Mouse (Mus musculus): ENCODE measurements around the gene Arhgap32.
"Not testable (repeated sequence)": the region's sequence is repeated elsewhere in the genome, so short reads cannot be mapped to it uniquely, and the experiment has no call there.

The Arhgap32 gene

GRCm38 (mm10) chr9:32115786-32116185 is at the start of gene Arhgap32:
Gene Arhgap32 (plus strand): TSS chr9:32116136.
- no peak for DNase-seq (ENCODE audit: low spot score in 2 of 2)

GRCm38 (mm10) chr9:32072778-32073177 is 43.2 kb upstream of the Arhgap32 start:
- DNase-seq (ENCODE audit: low spot score in 2 of 2): no peak

- no peak for DNase-seq (ENCODE audit: low spot score in 2 of 2)
These were observed 27.7 kb upstream of the Arhgap32 start for GRCm38 (mm10) chr9:32088106-32088776.

DNA sequence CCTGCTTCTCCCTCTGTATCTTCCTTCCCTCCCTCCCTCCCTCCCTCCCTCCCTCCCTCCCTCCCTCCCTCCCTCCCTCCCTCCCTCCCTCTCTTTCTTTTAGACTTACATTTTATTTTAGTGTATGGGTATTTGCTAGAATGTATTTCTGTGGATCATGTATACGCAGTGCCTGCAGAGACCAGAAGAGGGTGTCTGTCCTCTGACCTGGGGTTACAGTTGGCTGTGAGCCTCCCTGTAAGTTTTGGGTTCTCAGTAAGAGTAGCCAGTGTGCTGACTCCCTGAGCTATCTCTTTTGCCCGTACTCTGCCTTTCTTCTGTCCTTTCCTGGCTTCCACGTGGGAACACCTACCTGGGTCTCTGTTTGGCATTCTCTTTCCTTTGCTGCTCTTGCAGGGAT is 27.1 kb upstream of the Arhgap32 start:
- no peak for DNase-seq (ENCODE audit: low spot score in 2 of 2)

DNA sequence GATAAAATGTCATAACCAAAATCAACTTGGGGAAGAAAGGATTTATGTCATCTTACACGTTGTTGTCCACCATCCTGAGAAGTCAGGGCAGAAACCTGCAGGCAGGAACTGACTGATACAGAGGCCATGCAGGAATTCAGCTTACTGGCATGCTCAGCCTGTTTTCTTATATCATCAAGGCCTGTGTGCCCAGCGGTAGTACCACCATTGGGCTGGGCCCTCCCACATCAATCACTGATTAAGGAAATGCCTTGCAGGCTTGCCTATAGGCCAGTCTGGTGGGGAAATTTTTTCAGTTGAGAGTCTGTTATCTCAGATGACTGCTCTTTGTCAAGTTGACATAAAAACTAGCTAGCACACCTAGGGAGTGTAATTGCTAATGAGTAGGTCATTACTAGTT is 22.5 kb upstream of the Arhgap32 start:
- DNase-seq (ENCODE audit: low spot score in 2 of 2): no peak

GRCm38 (mm10) chr9:32094351-32095120 is 21.4 kb upstream of the Arhgap32 start:
- no peak for DNase-seq (ENCODE audit: low spot score in 2 of 2)

DNA sequence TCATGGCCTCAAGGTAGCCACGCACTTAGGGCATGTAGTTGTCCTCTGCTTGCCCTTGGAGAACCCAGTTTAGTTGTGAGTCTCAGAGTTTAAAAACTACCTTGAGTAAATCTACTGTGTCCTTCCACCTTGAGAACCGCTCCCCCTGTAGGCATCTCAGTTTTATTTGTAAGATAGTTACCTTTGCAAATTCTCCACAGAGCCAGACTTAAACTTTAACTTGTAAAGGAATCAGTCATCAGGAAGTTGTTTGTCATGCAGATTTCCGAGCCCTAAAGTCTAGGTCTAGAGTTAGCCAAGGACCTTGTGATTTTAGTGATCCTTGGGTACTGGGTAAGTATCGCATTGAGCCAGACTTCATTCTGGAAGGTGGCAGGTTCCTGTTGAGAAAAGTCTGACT is 20.4 kb upstream of the Arhgap32 start:
- no peak for DNase-seq (ENCODE audit: low spot score in 2 of 2)

DNA sequence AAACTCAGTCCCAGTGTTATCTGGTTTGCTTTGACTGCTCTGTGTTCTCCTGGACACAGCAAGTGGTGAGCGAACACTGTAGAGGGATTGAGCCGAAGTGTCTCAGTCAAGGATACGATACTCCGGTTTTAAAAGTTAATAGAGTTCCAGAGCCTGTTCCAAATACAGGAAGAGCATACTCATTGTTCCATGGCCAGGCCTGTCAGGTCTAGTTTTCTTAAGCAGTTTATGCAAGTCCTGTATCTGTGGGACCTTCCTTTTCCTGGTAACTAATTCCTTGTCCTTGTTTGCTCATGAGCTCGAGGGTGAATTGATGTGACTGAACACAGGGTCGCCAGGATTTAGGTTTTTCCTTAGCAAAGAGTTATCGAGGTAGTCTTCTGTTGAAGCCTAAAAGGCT is 19.4 kb upstream of the Arhgap32 start:
- no peak for DNase-seq (ENCODE audit: low spot score in 2 of 2)

DNA sequence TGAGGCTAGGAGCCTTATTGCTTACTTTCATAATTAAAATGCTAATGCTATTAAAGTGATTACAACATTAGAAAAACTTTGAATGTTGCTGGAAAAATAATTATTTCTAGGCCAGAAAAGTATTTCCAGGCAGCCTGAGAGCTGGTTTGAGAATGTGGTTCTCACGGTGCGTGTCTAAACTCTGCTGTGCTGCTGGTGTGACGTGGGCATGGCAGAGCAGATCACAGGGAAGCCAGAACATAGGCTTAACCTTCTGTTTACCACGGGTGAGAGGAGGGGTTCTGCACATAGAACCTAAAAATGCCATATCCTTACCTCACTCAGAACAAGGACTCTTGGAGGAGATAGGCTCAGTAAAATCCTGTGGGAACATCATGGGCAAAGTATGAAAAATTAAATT is 18.8 kb upstream of the Arhgap32 start:
- no peak for DNase-seq (ENCODE audit: low spot score in 2 of 2)

- no peak for DNase-seq (ENCODE audit: low spot score in 2 of 2)
These were observed 17.3 kb upstream of the Arhgap32 start for GRCm38 (mm10) chr9:32098425-32099155.

DNA sequence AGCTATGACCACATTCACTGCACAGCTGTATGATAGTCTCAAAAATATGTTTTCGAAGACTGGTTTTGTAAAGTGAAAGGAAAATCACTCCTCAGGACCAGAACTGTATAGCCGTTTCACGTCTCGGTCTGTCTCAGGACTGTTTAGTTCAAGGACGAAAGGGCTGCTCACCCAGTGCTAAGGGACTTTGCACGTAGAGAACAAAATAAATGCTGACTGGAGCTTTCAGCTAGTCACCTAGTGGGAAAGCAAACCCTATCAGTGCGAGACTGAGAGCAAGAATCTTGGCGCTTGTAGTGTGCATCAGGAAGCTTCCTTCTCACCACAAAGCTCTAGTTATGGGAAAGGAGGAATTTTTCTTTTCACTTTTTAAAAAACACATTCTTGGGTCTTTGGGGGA is 15.4 kb upstream of the Arhgap32 start:
- DNase-seq (ENCODE audit: low spot score in 2 of 2): no peak

DNA sequence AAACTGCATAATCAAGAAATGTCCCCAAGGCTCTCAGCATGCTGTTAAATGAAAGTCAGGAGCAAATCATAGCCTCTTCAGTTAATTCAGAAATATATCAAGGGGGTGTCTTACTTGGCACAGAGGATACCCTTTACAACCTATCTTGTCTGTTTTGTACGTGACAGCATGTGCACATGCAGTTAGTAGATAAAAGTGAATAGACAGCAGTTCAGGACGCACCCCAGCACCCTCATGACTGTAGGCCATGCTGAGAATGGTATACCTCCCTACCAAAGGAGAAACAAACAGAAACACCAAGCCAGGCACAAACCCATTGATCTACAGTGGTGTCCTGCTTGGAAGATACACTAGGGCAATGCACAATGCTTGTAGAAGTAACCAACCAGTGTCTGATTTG is 14.4 kb upstream of the Arhgap32 start:
- DNase-seq (ENCODE audit: low spot score in 2 of 2): no peak

GRCm38 (mm10) chr9:32104670-32105069 is 11.3 kb upstream of the Arhgap32 start:
- no peak for DNase-seq (ENCODE audit: low spot score in 2 of 2)

- DNase-seq (ENCODE audit: low spot score in 2 of 2): no peak
These were observed 5.6 kb upstream of the Arhgap32 start for GRCm38 (mm10) chr9:32110376-32110775.

DNA sequence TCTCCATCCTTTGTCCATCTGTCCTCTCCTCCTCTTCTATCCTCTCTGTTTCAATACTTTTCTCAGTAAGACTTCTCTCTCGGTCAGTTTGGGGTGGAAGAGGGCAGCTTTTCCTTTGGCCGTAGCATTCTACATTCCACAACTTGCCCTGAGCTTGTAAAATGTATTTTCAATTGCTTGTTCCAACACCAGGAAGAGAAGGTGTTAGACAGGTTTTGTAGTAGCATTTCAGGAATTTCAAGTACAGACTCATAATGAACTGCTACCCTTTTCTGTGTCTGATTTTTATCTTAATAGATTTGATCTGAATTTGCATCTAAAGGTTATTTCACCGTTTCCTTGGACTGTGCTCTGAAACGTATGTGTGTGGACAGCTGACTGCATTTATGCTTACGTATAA is 336 bp downstream of the Arhgap32 start:
- DNase-seq (ENCODE audit: low spot score in 2 of 2): no peak

DNA sequence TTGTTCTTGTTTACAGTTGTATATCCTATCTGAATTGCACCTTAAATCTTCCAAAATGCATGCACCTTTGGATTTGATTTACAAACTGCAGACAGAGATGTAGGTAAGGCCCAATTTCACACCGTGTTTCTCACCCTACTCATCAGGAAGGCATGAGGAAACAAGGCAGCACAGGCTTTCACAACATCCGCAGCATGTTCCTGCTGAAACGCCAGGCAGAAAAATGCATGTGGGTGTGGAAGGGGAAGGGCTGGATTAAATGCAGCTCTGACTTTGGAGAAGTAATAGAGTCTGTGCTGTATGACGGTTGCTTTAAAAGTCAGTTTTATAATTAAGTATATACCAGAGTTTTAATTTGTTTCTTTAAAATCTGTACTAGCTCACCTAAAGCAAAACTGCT is 1.9 kb downstream of the Arhgap32 start:
- peak; percentile 47 to 54 for DNase-seq (ENCODE audit: low spot score in 2 of 2)

GRCm38 (mm10) chr9:32118433-32118832 is 2.5 kb downstream of the Arhgap32 start:
- DNase-seq (ENCODE audit: low spot score in 2 of 2): no peak

DNA sequence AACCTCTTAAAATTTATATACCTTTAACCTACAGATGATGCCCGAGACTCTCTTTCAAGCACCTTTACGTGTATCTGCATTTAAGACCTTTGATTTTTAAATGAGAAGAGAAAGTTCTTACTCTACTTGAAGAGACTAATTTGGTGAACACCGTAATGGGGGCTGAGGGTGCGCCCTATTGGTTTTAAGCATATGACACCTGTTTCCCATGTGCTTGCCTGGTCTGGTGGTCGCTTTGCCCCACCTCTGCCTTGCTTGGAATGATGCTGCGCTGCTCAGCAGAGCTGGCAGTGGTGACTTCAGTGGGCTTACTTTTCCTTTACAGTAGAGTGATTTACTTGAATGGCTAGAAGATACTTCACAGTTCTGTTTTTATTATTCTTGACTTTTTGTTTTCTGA is 3.6 kb downstream of the Arhgap32 start:
- DNase-seq (ENCODE audit: low spot score in 2 of 2): no peak

GRCm38 (mm10) chr9:32120162-32120561 is 4.2 kb downstream of the Arhgap32 start:
- no peak for DNase-seq (ENCODE audit: low spot score in 2 of 2)

DNA sequence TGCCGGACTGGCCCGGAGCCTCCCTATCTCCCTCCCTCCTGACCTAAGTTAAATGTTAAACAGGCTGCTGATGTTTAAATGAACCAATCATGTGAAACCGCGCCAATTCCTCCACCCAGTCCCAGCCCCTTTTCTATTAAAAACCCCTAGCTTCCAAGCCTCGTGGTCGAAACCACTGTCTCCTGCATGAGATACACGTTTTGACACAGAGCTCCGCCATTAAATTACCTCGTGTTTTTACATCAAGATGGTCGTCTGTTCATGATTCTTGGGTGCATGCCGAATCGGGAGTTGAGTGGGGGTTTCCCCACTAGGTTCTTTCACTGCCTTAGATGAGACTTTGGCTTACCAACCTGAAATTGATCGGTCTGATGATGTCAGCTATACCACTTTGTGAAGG is 5.3 kb downstream of the Arhgap32 start:
- DNase-seq (ENCODE audit: low spot score in 2 of 2): not testable (repeated sequence)

DNA sequence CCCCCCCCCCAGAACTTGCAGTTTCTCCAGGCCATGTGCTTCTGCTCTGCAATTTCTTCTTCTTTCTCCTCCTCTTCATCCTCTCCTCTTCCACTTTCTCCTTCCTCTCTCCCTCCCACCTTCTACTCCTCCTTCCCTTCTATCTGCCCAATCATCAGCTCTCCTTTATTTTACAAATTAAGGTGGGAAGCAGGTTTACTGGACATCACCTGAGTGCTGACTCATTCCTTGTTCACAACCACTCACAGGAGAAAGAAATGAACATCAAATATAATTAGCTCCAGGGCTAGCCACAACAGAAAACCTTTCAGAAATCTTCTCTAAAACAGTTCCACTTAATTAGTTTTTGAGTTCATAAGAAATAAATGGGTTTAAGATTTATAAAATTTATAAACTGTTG is 20.3 kb downstream of the Arhgap32 start:
- DNase-seq (ENCODE audit: low spot score in 2 of 2): no peak

DNA sequence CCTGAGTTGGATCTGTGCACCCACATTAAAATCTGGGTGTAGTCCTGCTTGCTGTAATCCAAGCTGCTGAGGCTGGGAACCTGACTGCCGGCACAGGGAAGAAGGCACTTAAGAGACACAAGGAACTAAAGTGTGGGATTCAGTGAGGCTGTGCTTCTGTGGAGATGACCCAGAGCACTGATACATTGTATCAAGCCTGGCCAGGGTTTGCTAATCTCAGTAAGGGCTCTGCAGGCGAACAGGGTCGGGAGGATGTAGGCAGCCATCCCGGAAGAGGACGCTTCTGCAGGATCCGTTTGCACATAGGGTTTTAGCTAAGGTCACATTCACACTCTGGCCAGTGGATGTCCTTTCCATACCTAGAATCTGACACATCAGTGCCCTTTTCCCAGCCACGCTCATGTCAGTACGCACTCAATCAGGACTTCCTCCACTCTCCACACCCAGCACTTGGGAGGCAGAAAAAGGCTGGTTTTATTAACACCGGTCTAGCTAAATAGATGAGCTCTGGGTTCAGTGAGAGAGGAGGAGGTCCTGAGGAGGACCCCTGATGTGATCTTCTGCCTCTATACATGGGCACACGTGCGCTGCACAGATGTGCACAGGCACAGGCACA is 20.9 kb downstream of the Arhgap32 start:
- DNase-seq (ENCODE audit: low spot score in 2 of 2): no peak

All from right cerebral cortex, adult 2 months (tissue).